31 mouse cellular contexts compared by ENCODE assay signal in genomic region chr2:160994181-160994580, GRCm38 (mm10).
DNase-seq lines count a peak whose midpoint lies in the region; ATAC-seq and TF ChIP-seq lines count a peak whose summit lies in the region.
"Had no signal": no experiment of that assay in that cellular context is flagged by ENCODE, and none has a peak within 500 bp of the region (broad histone marks: within the 10 kb centered on the region; RNA-seq: fewer than 3 reads in every experiment).

No protein-coding gene starts in this region.

- no peak for TF ChIP-seq CTCF in hindbrain, postnatal 0 days (IDR thresholded peaks at IDR 0.05; ENCODE audit: low read depth)

- DNase-seq in adrenal gland, postnatal 14 days: peak; percentile 29
- DNase-seq in adrenal gland, postnatal 4 days (ENCODE audit: low spot score in 2 of 2): no peak
- DNase-seq in hindbrain, postnatal 0 days (ENCODE audit: low spot score): peak; percentile 16
- peak; percentile 73 for DNase-seq in adipocyte (ENCODE audit: low spot score)
- DNase-seq in skeletal muscle tissue, adult 2 months (ENCODE audit: low read depth, low spot score): peak; percentile 72
- no peak for DNase-seq in thymus, postnatal 4 days
- DNase-seq: cerebellum, adult 11 months; cerebellum, adult 9-10 months; cerebellum, postnatal 36 days; forebrain, postnatal 0 days; heart, postnatal 36 days; kidney, adult 9 months; kidney, postnatal 25 days; lung, adult 18-20 months; lung, postnatal 4 days; right cerebral cortex, postnatal 14 days; thymus, postnatal 14 days had no signal

- no peaks in the 10 kb centered on the region for H3K27me3 ChIP-seq in hindbrain, postnatal 0 days (ENCODE audit: insufficient read depth, low read length)
- H3K27me3 ChIP-seq in hindbrain, embryonic 16.5 days (replicated peaks; ENCODE audit: control insufficient read depth, insufficient read depth, low read length): no peaks in the 10 kb centered on the region
- H3K27me3 ChIP-seq: embryonic facial prominence, embryonic 12.5 days; hindbrain, embryonic 12.5 days; limb, embryonic 13.5 days; megakaryocyte, embryonic 14.5 days; midbrain, embryonic 13.5 days; Patski had no signal

- WGBS in hindbrain, postnatal 0 days: 25% methylated on average over 1 of the region's 1 CpGs
- 61% methylated on average over 1 of the region's 1 CpGs for WGBS in hindbrain, embryonic 16.5 days

- H3K4me2 ChIP-seq in hindbrain, postnatal 0 days (ENCODE audit: low read depth, low read length): no peak overlapping the region
- H3K4me2 ChIP-seq in hindbrain, embryonic 16.5 days (ENCODE audit: low read length): no peak overlapping the region
- H3K4me2 ChIP-seq: embryonic facial prominence, embryonic 12.5 days; heart, embryonic 11.5 days; hindbrain, embryonic 12.5 days; limb, embryonic 13.5 days; liver, embryonic 11.5 days; midbrain, embryonic 13.5 days had no signal

- H3K27ac ChIP-seq in hindbrain, postnatal 0 days: no peak overlapping the region
- H3K27ac ChIP-seq in hindbrain, embryonic 16.5 days (ENCODE audit: low read depth, low read length): no peak overlapping the region
- H3K27ac ChIP-seq: embryonic facial prominence, embryonic 12.5 days; forebrain, embryonic 10.5 days; hindbrain, embryonic 12.5 days; left cerebral cortex, adult 2 months; limb, embryonic 13.5 days; midbrain, embryonic 13.5 days had no signal

- no peak overlapping the region for H3K4me3 ChIP-seq in hindbrain, postnatal 0 days (ENCODE audit: low read length)
- no peak overlapping the region for H3K4me3 ChIP-seq in hindbrain, embryonic 16.5 days (ENCODE audit: low read length)
- H3K4me3 ChIP-seq: embryonic facial prominence, embryonic 12.5 days; forebrain, embryonic 10.5 days; hindbrain, embryonic 12.5 days; left cerebral cortex, adult 2 months; limb, embryonic 13.5 days; megakaryocyte, embryonic 14.5 days; midbrain, embryonic 13.5 days had no signal

- no peak for ATAC-seq in hindbrain, postnatal 0 days
- ATAC-seq in hindbrain, embryonic 16.5 days: no peak
- ATAC-seq: forebrain, postnatal 0 days; intestine, postnatal 0 days; lung, postnatal 0 days; midbrain, embryonic 13.5 days; Patski had no signal

- no peaks in the 10 kb centered on the region for H3K4me1 ChIP-seq in hindbrain, postnatal 0 days (ENCODE audit: insufficient read depth, low read length)
- no peaks in the 10 kb centered on the region for H3K4me1 ChIP-seq in hindbrain, embryonic 16.5 days (ENCODE audit: control insufficient read depth, insufficient read depth, low read depth, low read length)
- H3K4me1 ChIP-seq: embryonic facial prominence, embryonic 12.5 days; forebrain, embryonic 10.5 days; hindbrain, embryonic 12.5 days; limb, embryonic 13.5 days; midbrain, embryonic 13.5 days had no signal

- no peak overlapping the region for H3K9ac ChIP-seq in hindbrain, postnatal 0 days (replicated peaks; ENCODE audit: low read length)
- H3K9ac ChIP-seq in hindbrain, embryonic 16.5 days (ENCODE audit: low read depth, low read length): no peak overlapping the region
- H3K9ac ChIP-seq: embryonic facial prominence, embryonic 12.5 days; forebrain, postnatal 0 days; hindbrain, embryonic 12.5 days; limb, embryonic 13.5 days; midbrain, embryonic 13.5 days had no signal

- peaks cover 25% of the 10 kb centered on the region; the same call in 1 of the 2 replicates for H3K36me3 ChIP-seq in hindbrain, postnatal 0 days (ENCODE audit: insufficient read depth, low read length)
- peaks cover 21% of the 10 kb centered on the region for H3K36me3 ChIP-seq in hindbrain, embryonic 16.5 days (ENCODE audit: control insufficient read depth, insufficient read depth, low read length)

- H3K9me3 ChIP-seq in hindbrain, postnatal 0 days (ENCODE audit: low read length): no peaks in the 10 kb centered on the region
- no peaks in the 10 kb centered on the region for H3K9me3 ChIP-seq in hindbrain, embryonic 16.5 days (ENCODE audit: control insufficient read depth, low read length)
- H3K9me3 ChIP-seq: embryonic facial prominence, embryonic 12.5 days; forebrain, embryonic 10.5 days; G1E; hindbrain, embryonic 12.5 days; limb, embryonic 13.5 days; megakaryocyte, embryonic 14.5 days; midbrain, embryonic 13.5 days had no signal

Comparison
In these comparisons a context has a peak if more than half of its experiments do, and no peak if none do; other contexts are left out.
1. DNase-seq: peak in adrenal gland, postnatal 14 days (single experiment), hindbrain, postnatal 0 days (single experiment), adipocyte (single experiment) and skeletal muscle tissue, adult 2 months (single experiment); none in adrenal gland, postnatal 4 days (0 of 2) and thymus, postnatal 4 days (single experiment).